Mouse (Mus musculus): ENCODE results near the gene Rsbn1l. TPM values are rescaled to one million over a fixed set of nuclear protein-coding genes. Genes with fewer than 3 reads are reported as not detected.

Rsbn1l gene
- polyA plus RNA-seq, 1 experiment: 1.2 TPM

DNA sequence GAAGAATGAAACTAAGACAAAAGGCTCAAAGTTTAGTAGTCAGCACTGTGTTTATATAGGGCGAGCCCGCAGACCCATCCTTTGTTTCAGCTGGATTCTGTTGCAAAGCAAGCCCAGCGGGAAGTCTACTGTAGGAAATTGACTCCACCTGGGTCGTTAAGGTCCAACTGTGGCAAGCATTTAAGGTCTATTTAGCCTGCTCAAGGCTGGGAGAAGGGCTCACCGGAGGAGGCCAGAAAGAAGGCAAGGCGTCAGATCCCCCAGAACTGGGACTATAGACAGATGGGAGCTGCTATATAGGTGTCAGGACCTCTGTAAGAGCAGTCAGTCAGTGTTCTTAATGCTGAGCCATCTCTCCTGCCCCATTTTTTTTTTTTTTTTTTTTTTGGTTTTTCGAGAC lies 17.8 kb upstream of the Rsbn1l start:
- Histone ChIP-seq H3K27me3 (ENCODE audit: control insufficient read depth) (no peaks in the 10 kb centered on the region), H3K4me3 (replicated peaks) (no peak overlapping the region), H3K9me3 (ENCODE audit: control insufficient read depth, low read length) (no peaks in the 10 kb centered on the region), H3K36me3 (ENCODE audit: control insufficient read depth) (no peaks in the 10 kb centered on the region), H3K4me1 (ENCODE audit: control insufficient read depth) (peaks cover 5% of the 10 kb centered on the region)
- no peak for TF ChIP-seq TAL1 (IDR thresholded peaks at IDR 0.05; ENCODE audit: low read length)
- TF ChIP-seq GATA1 (IDR thresholded peaks at IDR 0.05; ENCODE audit: low read length): no peak

DNA sequence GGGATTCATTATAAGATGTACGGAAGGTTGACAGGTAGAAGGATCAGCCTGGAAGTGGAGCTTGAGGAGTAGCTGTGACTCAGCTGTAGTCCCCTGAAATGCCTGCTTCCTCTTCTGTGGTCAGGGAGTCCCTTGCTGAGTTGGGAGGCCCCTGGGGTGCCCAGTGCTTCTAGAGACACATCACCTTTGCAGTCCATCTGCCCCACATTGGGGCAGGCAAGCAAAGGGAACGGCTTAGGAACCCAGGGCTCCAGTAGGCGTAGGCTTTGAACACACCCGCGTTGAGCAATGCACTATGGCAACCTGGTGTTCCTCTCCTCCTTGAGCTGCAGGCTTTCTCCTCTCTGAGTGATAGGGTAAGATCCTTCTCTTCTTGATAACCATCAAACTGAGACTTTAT lies 16.9 kb upstream of the Rsbn1l start:
- Histone ChIP-seq H3K4me3 (replicated peaks) (no peak overlapping the region), H3K27me3 (ENCODE audit: control insufficient read depth) (no peaks in the 10 kb centered on the region), H3K4me1 (ENCODE audit: control insufficient read depth) (peaks cover 12% of the 10 kb centered on the region), H3K36me3 (ENCODE audit: control insufficient read depth) (no peaks in the 10 kb centered on the region), H3K9me3 (ENCODE audit: control insufficient read depth, low read length) (no peaks in the 10 kb centered on the region)
- TF ChIP-seq TAL1 (IDR thresholded peaks at IDR 0.05; ENCODE audit: low read length) (no peak), GATA1 (IDR thresholded peaks at IDR 0.05; ENCODE audit: low read length) (no peak)

DNA sequence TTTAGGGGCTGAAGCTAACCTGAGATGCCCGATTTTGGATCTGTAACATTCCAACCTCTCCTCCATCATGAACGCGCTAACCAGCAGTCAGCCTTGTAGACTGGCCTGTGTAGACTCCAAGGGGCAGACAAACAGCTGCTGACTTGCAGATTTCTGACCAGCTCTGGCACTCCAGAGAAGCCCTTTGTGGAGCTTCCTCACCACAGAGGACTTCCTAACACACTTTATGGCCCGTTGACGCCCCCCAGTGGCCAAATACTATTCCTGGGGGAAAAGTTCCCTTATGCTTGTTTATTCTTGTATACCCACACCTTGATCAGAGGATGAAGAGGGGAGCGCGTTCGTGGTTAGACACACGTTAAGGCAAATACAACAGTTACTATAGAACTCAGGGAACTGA lies 12.8 kb upstream of the Rsbn1l start:
- H3K4me3 ChIP-seq (replicated peaks): no peak overlapping the region

DNA sequence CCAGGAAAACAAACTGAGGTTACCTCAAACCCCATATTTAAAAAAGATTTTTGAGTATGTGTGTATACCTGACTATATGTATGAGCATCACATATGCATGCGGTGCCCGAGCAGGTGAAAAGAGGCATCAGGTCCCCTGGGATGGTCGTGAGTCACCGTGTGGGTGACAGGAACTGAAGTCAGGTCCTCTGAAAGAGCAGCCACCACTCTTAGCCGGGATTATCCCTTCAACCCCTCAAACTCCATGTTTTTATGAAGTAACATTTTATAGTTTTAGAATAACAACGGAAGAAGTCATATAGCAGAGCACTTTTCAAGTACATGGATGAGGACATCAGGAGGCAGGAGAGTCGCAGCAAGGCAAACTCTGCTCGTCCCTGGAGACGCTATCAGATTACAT lies 12.3 kb upstream of the Rsbn1l start:
- H3K4me1 ChIP-seq (ENCODE audit: control insufficient read depth): peaks cover 9% of the 10 kb centered on the region
- H3K27me3 ChIP-seq (ENCODE audit: control insufficient read depth): no peaks in the 10 kb centered on the region
- H3K9me3 ChIP-seq (ENCODE audit: control insufficient read depth, low read length): 0 out of 2 replicates have a peak, but pooled peaks cover 2% of the 10 kb centered on the region
- no peaks in the 10 kb centered on the region for H3K36me3 ChIP-seq (ENCODE audit: control insufficient read depth)
- TF ChIP-seq TAL1 (IDR thresholded peaks at IDR 0.05; ENCODE audit: low read length): no peak
- TF ChIP-seq GATA1 (IDR thresholded peaks at IDR 0.05; ENCODE audit: low read length): no peak
- H3K4me3 ChIP-seq (replicated peaks): no peak overlapping the region

More for the DNA sequence above, 12.8 kb upstream of the Rsbn1l start:
- no peaks in the 10 kb centered on the region for H3K36me3 ChIP-seq (ENCODE audit: control insufficient read depth)
- no peaks in the 10 kb centered on the region for H3K27me3 ChIP-seq (ENCODE audit: control insufficient read depth)
- H3K9me3 ChIP-seq (ENCODE audit: control insufficient read depth, low read length): 0 out of 2 replicates have a peak, but pooled peaks cover 2% of the 10 kb centered on the region
- H3K4me1 ChIP-seq (ENCODE audit: control insufficient read depth): peaks cover 9% of the 10 kb centered on the region
- TF ChIP-seq TAL1 (IDR thresholded peaks at IDR 0.05; ENCODE audit: low read length): no peak
- no peak for TF ChIP-seq GATA1 (IDR thresholded peaks at IDR 0.05; ENCODE audit: low read length)

DNA sequence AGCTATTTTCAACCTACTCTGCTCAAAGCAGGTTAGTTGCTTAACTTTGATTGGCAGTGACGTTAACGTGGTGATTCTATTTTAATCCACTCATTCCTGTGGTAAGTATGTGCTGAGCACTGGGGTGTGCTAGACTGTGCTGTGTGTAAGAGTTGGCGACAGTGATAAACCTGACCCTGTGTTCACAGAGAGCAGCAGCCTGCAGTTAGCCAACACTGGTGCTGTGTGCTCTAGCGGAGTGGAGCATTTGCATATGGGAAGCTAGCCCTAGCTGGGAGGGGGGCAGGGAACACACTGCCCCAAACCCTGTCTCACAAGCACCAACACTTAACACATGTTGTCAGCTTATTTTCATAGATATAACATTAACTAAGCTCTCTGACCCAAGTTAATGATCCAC lies 11.7 kb upstream of the Rsbn1l start:
- H3K27me3 ChIP-seq (ENCODE audit: control insufficient read depth): no peaks in the 10 kb centered on the region
- TF ChIP-seq TAL1 (IDR thresholded peaks at IDR 0.05; ENCODE audit: low read length) (no peak), GATA1 (IDR thresholded peaks at IDR 0.05; ENCODE audit: low read length) (no peak)
- H3K4me1 ChIP-seq (ENCODE audit: control insufficient read depth): peaks cover 9% of the 10 kb centered on the region
- H3K36me3 ChIP-seq (ENCODE audit: control insufficient read depth): no peaks in the 10 kb centered on the region
- H3K9me3 ChIP-seq (ENCODE audit: control insufficient read depth, low read length): 0 out of 2 replicates have a peak, but pooled peaks cover 2% of the 10 kb centered on the region
- no peak overlapping the region for H3K4me3 ChIP-seq (replicated peaks)

DNA sequence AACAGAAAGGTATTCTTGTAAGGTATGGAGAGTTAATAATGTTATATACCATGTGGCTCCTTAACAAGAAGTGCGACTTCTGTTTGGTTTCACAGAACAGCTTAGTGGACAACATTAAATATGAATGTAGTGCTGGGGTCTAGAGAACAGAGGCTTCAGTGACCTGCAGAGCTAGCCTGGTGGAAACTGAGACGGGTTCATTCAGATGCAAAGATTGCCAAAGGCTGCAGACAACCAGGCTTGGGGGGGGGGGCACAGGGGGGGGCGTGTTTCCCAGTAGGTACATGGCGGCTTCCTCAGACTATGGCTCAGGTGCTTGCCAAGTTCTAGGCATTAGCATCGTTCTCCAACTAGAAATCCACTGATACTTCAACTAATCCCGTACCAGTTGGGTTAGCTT lies 8.2 kb upstream of the Rsbn1l start:
- H3K4me3 ChIP-seq (replicated peaks): no peak overlapping the region
- peaks cover 12% of the 10 kb centered on the region for H3K36me3 ChIP-seq (ENCODE audit: control insufficient read depth)
- H3K9me3 ChIP-seq (ENCODE audit: control insufficient read depth, low read length): 0 out of 2 replicates have a peak, but pooled peaks cover 2% of the 10 kb centered on the region
- H3K4me1 ChIP-seq (ENCODE audit: control insufficient read depth): peaks cover 10% of the 10 kb centered on the region
- TF ChIP-seq GATA1 (IDR thresholded peaks at IDR 0.05; ENCODE audit: low read length) (no peak), TAL1 (IDR thresholded peaks at IDR 0.05; ENCODE audit: low read length) (no peak)
- no peaks in the 10 kb centered on the region for H3K27me3 ChIP-seq (ENCODE audit: control insufficient read depth)

DNA sequence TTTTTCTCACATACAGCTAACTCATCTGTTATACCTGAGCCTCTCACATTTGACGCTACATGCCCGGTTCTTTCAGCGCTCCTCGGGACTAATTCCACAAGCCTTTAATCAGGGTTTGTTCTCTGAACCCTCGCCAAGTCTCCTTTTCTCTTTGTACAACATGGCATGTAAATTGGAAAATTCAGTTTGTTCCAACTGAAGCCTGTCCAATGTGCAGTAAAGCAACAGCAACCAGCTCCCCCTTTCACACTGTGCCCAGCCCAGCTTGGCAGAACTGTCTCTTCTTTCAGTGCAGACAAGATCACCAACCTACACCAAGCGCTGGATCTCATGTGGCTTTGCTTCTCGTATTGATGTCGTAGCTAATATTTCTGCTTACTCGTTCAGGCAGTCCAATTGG lies 7.1 kb upstream of the Rsbn1l start:
- H3K4me1 ChIP-seq (ENCODE audit: control insufficient read depth): peaks cover 4% of the 10 kb centered on the region; the same call in 1 of the 2 replicates

DNA sequence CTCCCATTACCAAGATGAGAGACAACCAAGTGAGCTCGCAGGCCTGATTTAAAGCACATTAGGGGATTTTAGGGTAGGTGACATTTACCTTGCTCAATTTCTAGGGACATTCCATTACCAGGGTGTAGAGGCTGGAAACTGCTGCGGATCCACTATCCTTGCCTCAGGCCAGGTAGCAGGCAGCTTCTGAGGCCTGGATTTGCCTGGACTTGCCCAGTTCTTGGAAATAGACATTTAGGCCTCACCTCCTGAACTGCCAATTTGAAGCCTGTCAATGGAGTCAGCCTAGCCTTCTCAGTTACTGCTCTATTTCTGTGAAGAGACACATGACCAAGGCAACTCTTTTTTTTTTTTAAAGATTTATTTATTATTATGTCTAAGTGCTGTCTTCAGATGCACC lies 4.7 kb upstream of the Rsbn1l start:
- peaks cover 26% of the 10 kb centered on the region for H3K36me3 ChIP-seq (ENCODE audit: control insufficient read depth)

More for the DNA sequence above, 7.1 kb upstream of the Rsbn1l start:
- Histone ChIP-seq H3K36me3 (ENCODE audit: control insufficient read depth) (peaks cover 12% of the 10 kb centered on the region), H3K9me3 (ENCODE audit: control insufficient read depth, low read length) (0 out of 2 replicates have a peak, but pooled peaks cover 2% of the 10 kb centered on the region), H3K27me3 (ENCODE audit: control insufficient read depth) (no peaks in the 10 kb centered on the region), H3K4me3 (replicated peaks) (no peak overlapping the region)
- TF ChIP-seq GATA1 (IDR thresholded peaks at IDR 0.05; ENCODE audit: low read length) (no peak), TAL1 (IDR thresholded peaks at IDR 0.05; ENCODE audit: low read length) (no peak)

DNA sequence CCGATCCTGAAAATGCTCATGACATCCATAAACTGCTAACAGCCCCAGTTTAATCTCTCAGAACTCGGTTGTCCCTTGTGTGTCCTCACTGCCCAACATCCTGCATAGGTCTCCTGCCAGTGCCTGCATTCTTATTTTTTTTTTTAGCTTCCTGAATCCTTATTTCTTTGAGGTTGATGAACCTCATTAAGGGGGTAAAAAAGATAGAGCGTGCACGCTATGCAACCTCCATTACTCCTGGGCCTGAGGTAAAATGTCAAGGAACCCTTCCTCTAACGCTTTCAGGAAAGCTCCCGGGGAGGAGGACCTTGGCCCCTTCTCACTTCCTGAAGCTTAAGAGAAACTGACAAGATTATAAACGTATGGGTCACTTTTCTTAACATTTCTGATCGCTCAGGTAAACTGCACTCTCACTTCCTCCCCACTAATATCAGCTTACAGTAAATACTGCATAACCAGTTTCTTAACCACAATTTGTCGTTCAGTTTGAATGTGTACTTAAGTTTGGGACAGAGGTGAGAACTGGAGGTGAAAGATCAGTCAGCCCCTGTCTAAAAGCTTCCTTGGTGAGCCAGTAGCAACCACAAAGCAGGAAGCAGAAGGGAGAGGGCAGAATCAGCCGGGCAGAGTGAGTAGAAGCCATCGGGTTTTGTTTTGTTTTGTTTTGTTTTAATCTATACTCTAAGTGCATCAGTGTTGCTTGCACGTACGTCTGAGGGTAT lies 923 bp downstream of the Rsbn1l start:
- Histone ChIP-seq H3K27me3 (ENCODE audit: control insufficient read depth) (no peaks in the 10 kb centered on the region), H3K4me1 (ENCODE audit: control insufficient read depth) (peaks cover 43% of the 10 kb centered on the region), H3K36me3 (ENCODE audit: control insufficient read depth) (peaks cover 34% of the 10 kb centered on the region), H3K9me3 (ENCODE audit: control insufficient read depth, low read length) (no peaks in the 10 kb centered on the region), H3K4me3 (replicated peaks) (peak overlapping the region; percentile 19)
- no peak for TF ChIP-seq TAL1 (IDR thresholded peaks at IDR 0.05; ENCODE audit: low read length)
- no peak for TF ChIP-seq GATA1 (IDR thresholded peaks at IDR 0.05; ENCODE audit: low read length)

More for the DNA sequence above, 4.7 kb upstream of the Rsbn1l start:
- Histone ChIP-seq H3K4me3 (replicated peaks) (no peak overlapping the region), H3K27me3 (ENCODE audit: control insufficient read depth) (no peaks in the 10 kb centered on the region), H3K4me1 (ENCODE audit: control insufficient read depth) (peaks cover 9% of the 10 kb centered on the region), H3K9me3 (ENCODE audit: control insufficient read depth, low read length) (0 out of 2 replicates have a peak, but pooled peaks cover 1% of the 10 kb centered on the region)
- TF ChIP-seq TAL1 (IDR thresholded peaks at IDR 0.05; ENCODE audit: low read length): no peak
- no peak for TF ChIP-seq GATA1 (IDR thresholded peaks at IDR 0.05; ENCODE audit: low read length)
